Mouse (Mus musculus) gastrocnemius, adult 2 months (tissue): Measurements from ENCODE around the gene Selenom. TPM values are rescaled to one million over a fixed set of nuclear protein-coding genes. Genes with fewer than 3 reads are reported as not detected.

ENCODE experiments used
- DNase-seq: peaks from one replicate; pipeline ENCODE4 v3.0.0; 2022
- H3K27ac ChIP-seq: fragments of 200-600 bp; 2 replicates; pipeline ENCODE4 v1.8.1; 2022; ENCODE audit warnings: mild to moderate bottlenecking
- H3K4me3 ChIP-seq: fragments of 200-600 bp; 2 replicates; pipeline ENCODE4 v1.8.1; 2022; ENCODE audit warnings: mild to moderate bottlenecking, moderate library complexity
- CTCF ChIP-seq: fragments of 200-600 bp; IDR thresholded peaks from 2 replicates; pipeline ENCODE4 v1.8.1; 2022; ENCODE audit warnings: antibody characterized with exemption, mild to moderate bottlenecking, moderate library complexity
- intact Hi-C: fragments of 180-260 bp; cut with DNase I; formaldehyde crosslinking; loops from one replicate; pipeline ENCODE4 v1.15.1; 2025
- total RNA-seq, 2 experiments: library from RNA; stranded (reverse); gene quantifications; 2 replicates each; pipeline ENCODE4 v1.2.3; 2021

The Selenom gene
- total RNA-seq, 2 experiments from 2014 or later = 11.6 to 17.5 TPM

DNA sequence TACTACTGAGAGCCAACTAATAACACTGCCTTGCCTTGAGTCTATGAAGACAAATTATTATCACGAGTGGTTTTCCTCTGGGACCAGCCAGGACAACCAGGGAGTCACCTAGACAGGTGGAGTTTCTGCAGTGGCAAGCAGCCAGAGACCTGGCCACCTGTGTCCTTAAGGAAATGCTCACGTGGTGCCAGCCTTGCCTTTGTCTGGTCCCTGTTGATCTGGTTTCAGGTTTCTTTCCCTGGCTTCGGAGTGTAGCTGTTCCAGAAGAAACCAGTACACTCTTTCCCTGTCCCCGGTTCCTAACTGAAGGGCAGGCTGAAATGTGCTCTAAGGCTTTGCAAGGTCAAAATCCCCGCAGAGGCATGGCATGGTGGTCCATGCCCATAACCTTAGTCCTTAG, 17.7 kb upstream of the Selenom start:
- DNase-seq = no peak
- TF ChIP-seq CTCF = no peak

DNA sequence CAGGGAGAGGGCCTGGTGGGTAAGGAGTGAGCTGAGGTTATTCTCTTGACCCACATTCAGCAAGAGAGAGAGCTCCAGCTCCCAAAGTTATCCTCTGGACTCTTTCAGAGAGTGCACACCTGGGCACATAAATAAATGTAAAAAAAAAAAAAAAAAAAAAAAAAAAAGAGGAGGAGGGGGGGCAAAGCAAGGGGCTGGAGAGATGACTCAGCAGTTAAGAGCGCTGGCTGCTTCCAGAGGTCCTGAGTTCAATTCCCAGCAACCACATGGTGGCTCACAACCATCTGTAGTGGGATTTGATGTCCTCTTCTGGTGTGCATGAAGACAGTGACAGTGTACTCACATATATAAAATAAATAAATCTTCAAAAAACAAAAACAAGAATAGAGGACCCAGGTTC, 17.2 kb upstream of the Selenom start:
- no peak for TF ChIP-seq CTCF
- DNase-seq = no peak
- intact Hi-C loops = no loop called here
- H3K4me3 ChIP-seq = no peak overlapping the region
- H3K27ac ChIP-seq = no peak overlapping the region

More for the DNA sequence above, 17.7 kb upstream of the Selenom start:
- Histone ChIP-seq H3K4me3 (no peak overlapping the region), H3K27ac (no peak overlapping the region)
- intact Hi-C loops = no loop called here

DNA sequence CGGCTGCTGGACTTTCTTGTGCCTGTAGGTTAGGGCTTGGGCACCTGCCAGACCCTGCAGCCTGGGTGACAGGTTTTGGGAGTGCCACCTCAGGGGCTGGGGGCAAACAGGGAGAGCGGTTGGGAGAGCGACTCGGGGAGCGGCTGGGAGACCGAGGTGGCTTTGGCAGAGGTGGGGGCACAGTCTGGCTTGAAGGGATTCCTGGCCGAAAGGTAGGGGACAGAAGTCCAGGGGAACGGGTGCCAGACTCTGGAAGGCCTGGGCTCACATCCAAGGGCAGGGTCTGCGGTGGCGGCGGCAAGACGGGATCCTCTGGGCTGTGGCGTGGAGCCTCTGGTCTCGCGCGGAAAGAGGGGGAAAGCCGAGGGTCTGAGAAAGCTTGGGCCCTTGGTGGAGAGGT, 12.4 kb upstream of the Selenom start:
- DNase-seq = no peak
- H3K27ac ChIP-seq = no peak overlapping the region
- no peak for TF ChIP-seq CTCF
- intact Hi-C loops = no loop called here
- H3K4me3 ChIP-seq = no peak overlapping the region

DNA sequence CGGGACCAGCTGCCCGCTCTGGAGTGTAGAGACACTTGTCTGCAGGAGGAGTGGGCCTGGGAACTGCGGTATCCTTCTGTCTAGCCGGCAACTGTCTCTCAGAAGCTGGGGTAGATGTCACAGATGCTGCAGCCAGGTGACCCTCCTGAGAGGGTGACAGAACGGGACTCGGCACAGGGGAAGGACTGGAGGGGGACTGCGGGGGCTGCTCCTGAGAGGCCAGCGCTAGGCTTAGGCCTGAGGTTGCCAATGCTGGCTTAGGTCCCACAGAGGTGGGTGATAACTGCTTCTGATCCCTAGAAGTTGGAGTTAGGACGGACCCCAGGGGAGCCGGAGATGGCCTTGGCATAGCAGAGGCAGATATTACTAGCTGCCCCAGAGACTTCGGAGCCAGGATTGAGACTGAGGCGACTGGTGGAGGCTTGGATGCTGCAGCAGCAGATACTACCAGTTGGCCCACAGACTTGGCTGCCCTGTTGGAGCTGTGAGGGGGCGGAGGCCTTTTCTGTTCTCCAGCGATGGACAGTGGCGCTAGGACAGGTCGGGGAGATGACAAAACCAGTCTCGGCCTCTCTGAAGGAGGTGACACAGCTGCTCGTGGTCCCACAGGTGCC, 11.9 kb upstream of the Selenom start:
- TF ChIP-seq CTCF = no peak
- intact Hi-C loops = no loop called here
- DNase-seq = no peak
- Histone ChIP-seq H3K4me3 (no peak overlapping the region), H3K27ac (no peak overlapping the region)

DNA sequence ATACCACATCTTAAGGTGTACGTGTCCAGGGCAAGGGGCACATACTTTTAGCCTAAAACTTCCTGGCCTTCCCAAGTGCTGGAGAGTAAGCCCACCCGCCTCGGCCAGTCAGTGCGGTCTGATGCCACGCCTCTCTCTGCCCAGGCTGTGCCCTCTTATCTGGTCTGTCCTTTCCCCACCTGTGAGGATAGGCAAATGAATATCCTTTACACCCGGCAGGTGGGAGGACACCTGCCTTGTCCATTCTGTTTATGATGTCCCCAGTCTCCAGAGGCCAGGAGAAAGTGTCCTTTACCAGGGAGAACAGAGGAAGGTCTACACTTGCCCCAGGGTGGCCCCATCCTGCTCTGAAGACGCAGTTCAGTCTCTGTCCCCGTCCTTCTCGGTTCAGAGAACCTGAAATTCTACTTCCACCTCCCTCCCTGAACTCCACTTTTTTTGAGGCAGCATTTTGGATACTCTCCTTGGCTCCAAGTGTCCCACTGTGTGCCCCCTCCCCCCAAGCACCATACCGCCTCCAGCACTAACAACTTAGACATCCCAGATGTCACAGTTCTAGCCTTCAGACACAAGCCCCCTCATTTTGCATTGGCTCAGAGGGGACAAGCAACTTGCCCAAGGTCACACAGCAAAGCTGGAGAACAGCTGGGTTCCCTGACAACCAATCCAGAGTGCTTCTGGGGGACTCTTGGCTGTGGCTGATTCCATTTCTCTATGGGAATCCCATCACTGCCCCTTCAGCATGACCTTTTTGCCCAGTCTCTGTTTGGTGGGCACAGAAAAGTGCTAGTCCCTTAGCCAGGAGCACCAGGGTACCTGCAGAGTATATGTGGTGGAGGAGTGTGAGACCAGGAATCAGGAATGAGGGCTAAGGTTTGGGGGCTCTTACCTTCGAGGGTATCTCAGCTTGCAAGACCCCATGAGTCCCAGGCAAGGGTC, 10.5 kb upstream of the Selenom start:
- Histone ChIP-seq H3K27ac (peak overlapping the region; percentile 58), H3K4me3 (peak overlapping the region; percentile 44)
- no peak for DNase-seq
- TF ChIP-seq CTCF = no peak
- intact Hi-C loops = no loop called here

DNA sequence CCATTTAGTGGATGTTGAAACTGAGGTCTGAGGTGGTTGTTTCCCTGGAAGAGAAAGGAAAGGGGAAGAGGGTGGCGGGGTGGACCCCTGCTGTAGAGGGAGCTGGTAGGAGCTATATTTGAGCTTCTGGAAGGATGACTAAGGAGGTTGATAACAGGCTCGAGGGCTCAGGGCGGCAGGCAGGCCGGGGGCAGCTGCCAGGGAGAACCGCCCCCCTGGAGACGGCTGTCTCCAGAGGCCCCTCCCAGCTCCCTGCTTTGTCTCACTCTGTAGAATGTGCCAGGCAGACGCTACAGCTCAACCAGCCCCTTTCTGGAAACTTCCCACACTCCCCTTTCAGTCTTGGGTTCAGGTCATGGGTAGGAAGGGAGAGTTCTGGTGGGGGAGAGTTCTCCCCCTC, 6.3 kb upstream of the Selenom start:
- intact Hi-C loops = no loop called here
- no peak for TF ChIP-seq CTCF
- Histone ChIP-seq H3K4me3 (no peak overlapping the region), H3K27ac (peak overlapping the region; percentile 35)
- DNase-seq = no peak

DNA sequence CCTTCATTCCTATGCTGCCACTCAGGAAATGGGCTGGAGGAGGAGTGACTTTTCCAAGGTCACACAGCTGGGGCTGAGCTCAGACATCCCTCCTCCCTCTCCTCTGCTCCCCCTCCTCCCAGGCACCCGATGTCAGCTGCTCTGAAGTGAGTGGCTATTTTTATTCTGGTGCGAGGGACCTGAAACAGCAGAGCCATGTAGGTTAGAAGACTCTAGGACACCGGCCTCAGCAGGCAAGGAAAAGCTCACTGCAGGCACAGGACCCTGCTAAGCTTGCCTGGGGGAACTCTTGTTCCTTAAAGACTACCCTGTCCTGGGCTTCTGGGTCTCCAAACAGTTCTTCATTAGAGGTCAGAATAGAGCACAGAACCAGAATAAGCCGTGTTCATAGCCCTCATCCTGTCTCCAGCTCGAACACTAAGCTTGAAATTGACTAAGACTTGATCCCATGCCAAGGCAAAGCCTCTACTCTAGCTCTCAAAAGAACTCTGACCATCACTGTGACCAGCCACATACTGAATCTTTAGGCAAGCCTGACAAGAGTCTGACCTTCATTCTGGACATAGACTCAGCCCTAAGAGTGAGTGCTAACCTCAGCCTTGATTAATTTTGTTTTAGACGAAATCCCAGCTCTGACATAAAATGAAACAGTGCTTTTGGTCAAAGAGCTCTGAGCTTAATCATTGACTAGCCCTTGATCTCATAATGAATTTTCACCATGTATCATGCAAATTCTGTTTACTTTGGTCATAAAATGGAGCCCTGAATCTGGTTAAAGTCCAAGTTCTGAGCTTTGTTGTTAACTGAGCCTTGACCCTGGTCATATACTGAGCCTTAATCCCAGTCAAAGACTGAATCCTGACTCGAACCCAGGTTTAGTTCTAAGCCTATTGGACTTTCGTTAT, 5.1 kb upstream of the Selenom start:
- H3K27ac ChIP-seq = peak overlapping the region; percentile 82
- H3K4me3 ChIP-seq = peak overlapping the region; percentile 28; the same call in 1 of the 2 replicates
- DNase-seq = no peak
- intact Hi-C loops = loop anchor here (5.0 to 10.0 kb wide), 2 partner anchors 125 to 162 kb away; no protein-coding TSS in a partner anchor
- no peak for TF ChIP-seq CTCF

DNA sequence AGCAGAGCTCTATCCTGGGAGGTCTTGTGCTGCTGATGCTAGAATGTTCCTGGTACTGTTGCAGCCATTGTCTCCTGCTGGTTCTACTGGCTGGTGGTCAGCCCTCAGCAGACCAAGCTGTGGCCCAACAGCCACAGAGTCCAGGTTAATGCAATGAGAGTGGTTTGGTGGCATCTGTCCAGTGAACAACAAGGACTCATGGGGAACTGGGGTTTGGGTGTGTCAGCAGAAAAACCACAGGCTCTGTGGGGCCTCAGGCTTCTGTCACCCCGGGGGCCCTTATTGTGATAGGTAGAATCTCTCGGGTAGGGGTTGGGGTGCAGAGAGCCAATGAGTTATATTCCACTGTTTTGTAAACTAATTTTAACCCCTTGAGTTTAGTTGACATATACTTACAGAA, 4.2 kb upstream of the Selenom start:
- H3K27ac ChIP-seq = peak overlapping the region; percentile 82; the same call in 1 of the 2 replicates
- DNase-seq = no peak
- no peak for TF ChIP-seq CTCF
- intact Hi-C loops = loop anchor here (5.0 to 10.0 kb wide), 2 partner anchors 126 to 163 kb away; no protein-coding TSS in a partner anchor
- no peak overlapping the region for H3K4me3 ChIP-seq

DNA sequence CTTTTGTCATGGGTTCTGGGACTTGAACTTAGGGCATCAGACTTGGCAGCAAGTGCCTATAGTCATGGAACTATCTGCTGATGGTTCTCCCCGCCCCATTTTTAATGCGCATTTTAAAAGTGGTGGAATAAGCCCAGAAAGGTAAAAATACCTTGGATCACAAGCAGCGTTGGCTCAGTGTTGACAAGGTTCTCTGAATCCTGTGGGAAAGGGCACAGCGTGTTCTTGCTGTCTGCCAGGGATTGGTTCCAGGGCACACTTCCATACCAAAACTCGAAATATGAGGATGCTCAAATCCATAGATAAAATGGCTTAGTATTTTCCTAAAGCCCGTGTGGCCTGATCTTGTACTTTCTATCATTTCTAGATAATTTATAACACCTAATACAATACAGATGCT, 1.2 kb upstream of the Selenom start:
- DNase-seq = no peak
- no peak for TF ChIP-seq CTCF
- H3K27ac ChIP-seq = no peak overlapping the region
- H3K4me3 ChIP-seq = no peak overlapping the region
- intact Hi-C loops = loop anchor here (5.0 to 10.0 kb wide), 2 partner anchors 128 to 166 kb away; no protein-coding TSS in a partner anchor

DNA sequence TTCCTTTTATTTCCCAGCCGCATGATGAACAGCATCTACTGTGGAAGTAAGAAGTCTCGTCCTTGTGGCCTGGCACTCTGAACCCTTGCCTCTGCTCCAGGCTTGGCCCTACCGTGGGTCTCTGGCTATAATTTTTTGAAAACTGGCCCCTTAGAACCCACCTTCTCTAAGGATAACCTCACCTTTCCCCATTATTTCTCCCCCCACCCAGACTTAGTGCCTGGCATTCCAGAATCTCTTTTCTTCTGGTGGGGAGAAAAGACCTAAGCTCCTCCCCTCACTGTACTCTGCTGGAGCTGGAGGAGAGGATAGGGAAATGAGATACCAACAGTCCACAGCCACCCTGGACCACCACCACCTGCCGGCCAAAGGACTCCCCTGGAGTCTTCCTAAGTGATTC, 732 bp downstream of the Selenom start:
- H3K4me3 ChIP-seq = peak overlapping the region; percentile 86
- peak overlapping the region; percentile 87 for H3K27ac ChIP-seq
- DNase-seq = no peak
- intact Hi-C loops = loop anchor here (10.0 kb wide), 1 partner anchor 130 kb away; no protein-coding TSS in a partner anchor
- no peak for TF ChIP-seq CTCF

DNA sequence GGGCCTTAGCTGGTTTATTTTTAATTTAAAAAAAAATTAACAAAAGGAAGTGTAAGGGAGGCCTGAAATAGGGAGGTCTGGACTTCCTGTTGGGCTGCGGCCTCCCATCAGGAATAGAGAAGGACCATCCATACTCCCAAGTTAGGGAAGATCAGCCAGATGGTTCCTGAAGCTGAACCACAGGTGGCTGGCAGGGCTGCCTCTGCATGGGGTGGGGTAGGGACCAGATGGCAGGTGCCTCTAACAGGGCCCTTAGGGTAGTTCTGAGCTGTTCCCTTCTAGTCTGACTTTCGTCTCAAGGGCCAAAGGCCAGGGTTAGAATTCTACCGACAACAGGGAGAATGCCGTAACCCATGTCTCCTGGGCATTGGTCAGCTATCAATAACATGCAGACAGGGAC, 1.2 kb downstream of the Selenom start:
- intact Hi-C loops = loop anchor here (10.0 kb wide), 1 partner anchor 131 kb away; no protein-coding TSS in a partner anchor
- no peak for TF ChIP-seq CTCF
- Histone ChIP-seq H3K27ac (peak overlapping the region; percentile 87), H3K4me3 (peak overlapping the region; percentile 86)
- DNase-seq = no peak

DNA sequence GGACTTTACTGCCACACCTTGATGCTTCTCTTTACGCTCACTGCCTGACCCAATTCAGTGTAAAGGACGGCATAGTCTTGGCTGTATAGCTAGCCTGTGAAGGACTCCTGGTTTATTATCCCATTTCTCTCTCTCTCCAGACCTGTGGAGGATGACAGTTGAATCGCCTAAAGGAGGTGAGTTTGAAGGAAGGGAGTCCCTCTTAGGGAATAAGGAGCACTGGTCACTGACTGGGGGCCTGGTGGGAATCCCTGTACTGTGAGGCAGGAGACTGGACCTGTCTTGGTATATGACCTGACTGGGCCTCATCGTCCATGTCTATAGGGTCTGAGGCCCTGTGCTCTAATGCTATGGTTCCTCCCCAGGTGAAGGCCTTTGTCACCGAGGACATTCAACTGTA, 1.6 kb downstream of the Selenom start:
- no peak for TF ChIP-seq CTCF
- no peak for DNase-seq
- intact Hi-C loops = loop anchor here (10.0 kb wide), 1 partner anchor 131 kb away; no protein-coding TSS in a partner anchor
- Histone ChIP-seq H3K4me3 (peak overlapping the region; percentile 86), H3K27ac (peak overlapping the region; percentile 87)
